Mouse (Mus musculus) lung, postnatal 10 days (tissue): ENCODE measurements around the gene Brpf1.

Experiments
- DNase-seq: peaks from one replicate; pipeline ENCODE4 v3.0.0; 2021

Brpf1 gene

GRCm38 (mm10) chr6:113361476-113361875 is 54.5 kb downstream of the Brpf1 start:
- DNase-seq, result no peak

- DNase-seq, result no peak
Measured at GRCm38 (mm10) chr6:113362241-113362640, 55.3 kb downstream of the Brpf1 start.

DNA sequence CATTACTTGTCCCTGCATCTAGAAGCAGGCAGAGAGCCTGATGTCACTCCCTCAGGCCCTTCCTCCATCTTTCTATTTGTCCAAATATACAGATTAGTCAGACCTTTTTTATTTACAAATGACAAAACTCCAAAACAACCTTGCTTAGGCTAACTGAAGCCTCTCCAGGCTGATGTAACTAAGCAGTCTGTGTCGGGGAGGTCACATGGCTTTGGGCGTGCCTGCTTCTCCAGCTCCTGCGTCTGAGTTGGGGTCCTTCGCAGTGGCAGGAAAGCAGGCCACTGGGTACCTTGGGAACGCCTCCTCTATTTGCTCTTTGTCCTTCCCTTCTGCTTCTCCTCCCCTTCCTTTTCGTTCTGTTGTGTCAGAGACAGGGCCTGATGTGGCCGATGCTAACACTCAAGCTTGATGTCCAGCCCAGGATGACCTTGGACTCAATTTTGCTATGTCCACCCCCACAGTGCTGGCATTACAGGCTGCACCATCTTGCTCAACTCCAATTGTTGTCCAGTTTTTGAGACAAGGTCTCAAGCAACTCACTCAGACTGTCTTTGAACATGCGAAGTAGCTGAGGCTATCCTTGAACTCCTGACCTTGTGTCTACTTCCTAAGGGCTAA is 57.7 kb downstream of the Brpf1 start:
- no peak for DNase-seq

DNA sequence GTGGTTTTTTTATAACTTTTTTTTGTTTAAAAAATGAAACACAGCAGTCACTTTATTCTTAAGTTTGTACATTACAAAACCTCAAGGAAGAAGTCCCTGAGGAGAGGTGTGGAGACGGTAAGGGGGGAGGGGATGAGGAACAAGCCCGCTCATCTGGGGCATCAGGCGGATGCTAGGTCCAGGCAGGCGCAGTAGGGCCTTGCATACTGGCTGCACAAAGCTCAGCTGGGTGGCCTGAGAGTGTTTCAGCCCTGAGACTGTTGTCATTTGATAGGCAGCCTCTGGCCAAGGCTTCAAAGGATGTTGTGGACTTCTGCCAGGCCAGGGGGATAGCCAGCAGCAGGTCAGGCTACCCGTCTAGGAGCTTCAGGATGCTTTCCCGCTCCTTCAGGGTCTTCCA is 59.7 kb downstream of the Brpf1 start:
- no peak for DNase-seq

- no peak for DNase-seq
Measured at GRCm38 (mm10) chr6:113367574-113367973, 60.6 kb downstream of the Brpf1 start.

DNA sequence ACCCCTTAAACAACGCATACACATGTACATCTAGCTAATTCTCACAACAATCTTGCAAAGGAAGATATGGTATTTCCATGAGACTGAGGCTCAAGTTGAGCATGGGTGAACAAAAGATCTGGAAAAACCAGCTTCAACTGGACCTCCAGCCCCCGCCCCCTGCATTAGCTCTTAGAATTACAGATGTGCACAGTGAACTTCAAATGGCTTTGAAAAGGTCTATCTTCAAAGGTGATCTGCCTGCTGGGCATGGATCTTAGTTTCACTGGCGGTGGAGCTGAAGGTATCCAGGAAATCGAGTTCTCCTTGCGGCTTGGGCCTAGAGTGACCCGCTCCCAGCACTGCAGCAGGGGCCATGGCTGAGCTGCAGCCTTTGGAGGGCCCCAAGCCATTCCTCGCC is 61.2 kb downstream of the Brpf1 start:
- no peak for DNase-seq

DNA sequence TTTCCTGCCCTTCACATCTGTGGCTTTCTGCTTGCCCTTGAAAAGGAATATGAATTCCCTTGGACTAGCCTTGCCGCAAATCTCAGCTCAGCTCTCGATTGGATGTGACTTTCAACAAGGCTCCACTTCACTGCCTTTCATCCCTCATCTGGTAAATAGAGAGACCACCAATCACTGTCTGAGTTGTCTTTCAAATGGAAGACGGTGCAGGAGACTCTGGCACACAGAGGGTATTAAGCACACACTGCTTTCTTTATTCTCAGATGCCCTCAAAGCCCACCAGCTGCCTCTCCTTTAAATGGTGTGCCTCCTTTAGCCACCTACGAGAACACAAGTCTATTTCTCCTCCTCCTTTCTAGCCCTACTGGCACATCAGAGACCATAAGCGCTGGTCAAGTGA is 61.6 kb downstream of the Brpf1 start:
- DNase-seq, result no peak

GRCm38 (mm10) chr6:113370194-113370929 is 63.4 kb downstream of the Brpf1 start:
- DNase-seq, result no peak

DNA sequence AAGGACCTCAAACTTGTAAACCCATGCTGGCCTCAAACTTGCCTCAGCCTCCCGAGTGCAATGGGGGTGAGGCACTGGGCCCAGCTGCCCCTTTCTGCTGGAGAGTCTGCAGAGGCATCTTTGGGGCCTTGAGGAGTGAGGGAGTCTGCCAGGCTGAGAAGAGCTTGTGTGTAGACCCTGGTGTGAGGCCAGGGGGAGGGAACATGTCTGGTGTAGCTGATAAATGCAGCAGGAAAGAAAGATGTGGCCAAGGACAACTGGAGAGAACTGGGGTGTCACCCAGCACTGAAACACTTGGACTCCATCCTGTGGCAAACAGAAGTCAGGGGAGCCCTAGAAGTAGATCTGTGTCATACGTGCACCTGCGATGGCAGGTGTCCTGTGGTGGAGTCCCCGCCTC is 66.6 kb downstream of the Brpf1 start:
- DNase-seq, result no peak
